Mouse (Mus musculus) heart, embryonic 11.5 days (tissue): ENCODE data around the gene Shisa8. TPM values are rescaled to one million over a fixed set of nuclear protein-coding genes. Genes with fewer than 3 reads are reported as not detected.

ENCODE experiments used
- ATAC-seq: fragments of 200-750 bp; cut with Nextera tagmentation; replicated peaks from 2 replicates; pipeline ENCODE4 v1.8.0; 2017; ENCODE audit warnings: moderate library complexity; ENCODE audit not compliant: insufficient number of reproducible peaks, low FRiP score, low TSS enrichment
- H3K27ac ChIP-seq: fragments of 300-500 bp; sonication (generic); 2 replicates; pipeline ENCODE4 v1.5.1; 2014; ENCODE audit warnings: mild to moderate bottlenecking, low read depth, low read length
- H3K27me3 ChIP-seq: fragments of 300-500 bp; sonication (generic); 2 replicates; pipeline ENCODE4 v1.6.1; 2014; ENCODE audit warnings: mild to moderate bottlenecking, low read length, mixed read lengths; ENCODE audit not compliant: control insufficient read depth, insufficient read depth
- H3K36me3 ChIP-seq: fragments of 300-500 bp; sonication (generic); 2 replicates; pipeline ENCODE4 v1.6.1; 2014; ENCODE audit warnings: mild to moderate bottlenecking, low read length, moderate library complexity, mixed read lengths; ENCODE audit not compliant: control insufficient read depth, insufficient read depth
- H3K4me1 ChIP-seq: fragments of 300-500 bp; sonication (generic); 2 replicates; pipeline ENCODE4 v1.6.1; 2014; ENCODE audit warnings: low read length; ENCODE audit not compliant: control insufficient read depth, insufficient read depth
- H3K4me2 ChIP-seq: fragments of 300-500 bp; sonication (generic); 2 replicates; pipeline ENCODE4 v1.6.1; 2014; ENCODE audit warnings: mild to moderate bottlenecking, moderate library complexity
- H3K4me3 ChIP-seq: fragments of 300-500 bp; sonication (generic); 2 replicates; pipeline ENCODE4 v1.5.1; 2014; ENCODE audit warnings: low read depth, low read length
- H3K9ac ChIP-seq: fragments of 300-500 bp; sonication (generic); 2 replicates; pipeline ENCODE4 v1.6.1; 2014; ENCODE audit warnings: mild to moderate bottlenecking, low read depth, low read length, moderate library complexity
- H3K9me3 ChIP-seq: fragments of 300-500 bp; sonication (generic); replicated peaks from 2 replicates; pipeline ENCODE4 v1.6.1; 2016; ENCODE audit warnings: low read length; ENCODE audit not compliant: control insufficient read depth
- WGBS: fragments of 180-500 bp; shearing (Covaris S2); extraction: QIAGEN DNeasy Blood & Tissue Kit; methylation state at CpG from one replicate; pipeline ENCODE4 v1.1.7; 2014; ENCODE audit not compliant: insufficient replicate concordance; 5-methylcytosine and 5-hydroxymethylcytosine counted together
- polyA plus RNA-seq: library from polyadenylated mRNA; unstranded; fragments of >200 nt; fragmentation: Nextera tagmentation; extraction: Ambion mirVana; gene quantifications from 2 replicates; pipeline ENCODE4 v1.2.1, GENCODE M21; 2014

Gene Shisa8
- polyA plus RNA-seq, 1 experiment from 2014 or later = 0.07 TPM

DNA sequence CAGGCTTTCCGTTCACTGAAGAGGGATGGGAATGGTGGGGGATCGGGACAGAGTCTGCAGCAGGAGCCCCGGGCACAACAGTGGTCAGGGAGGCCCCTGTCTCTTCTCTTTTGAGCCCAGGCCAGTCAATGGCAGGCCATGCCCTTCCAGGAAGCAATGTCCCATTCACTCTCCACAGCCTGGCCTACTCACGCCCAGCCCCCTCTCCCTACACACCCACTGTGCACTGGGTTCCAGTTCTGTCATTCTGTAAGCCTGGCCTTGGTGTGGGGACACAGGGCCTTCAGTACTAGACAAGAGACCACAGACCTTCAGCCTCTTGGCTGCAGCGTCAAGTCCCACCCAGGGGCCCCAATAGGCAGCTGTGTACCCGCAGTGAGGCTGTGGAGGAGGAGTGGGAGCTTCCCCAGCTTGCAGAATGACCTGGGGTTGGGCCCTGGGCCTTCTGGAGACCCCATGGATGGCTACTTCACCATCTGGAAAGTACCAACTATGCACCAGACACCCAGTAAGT is 17.5 kb upstream of the Shisa8 start:
- 62% methylated on average over 6 of the region's 6 CpGs for WGBS
- ATAC-seq = no peak
- peak overlapping the region; percentile 31 for H3K27ac ChIP-seq

DNA sequence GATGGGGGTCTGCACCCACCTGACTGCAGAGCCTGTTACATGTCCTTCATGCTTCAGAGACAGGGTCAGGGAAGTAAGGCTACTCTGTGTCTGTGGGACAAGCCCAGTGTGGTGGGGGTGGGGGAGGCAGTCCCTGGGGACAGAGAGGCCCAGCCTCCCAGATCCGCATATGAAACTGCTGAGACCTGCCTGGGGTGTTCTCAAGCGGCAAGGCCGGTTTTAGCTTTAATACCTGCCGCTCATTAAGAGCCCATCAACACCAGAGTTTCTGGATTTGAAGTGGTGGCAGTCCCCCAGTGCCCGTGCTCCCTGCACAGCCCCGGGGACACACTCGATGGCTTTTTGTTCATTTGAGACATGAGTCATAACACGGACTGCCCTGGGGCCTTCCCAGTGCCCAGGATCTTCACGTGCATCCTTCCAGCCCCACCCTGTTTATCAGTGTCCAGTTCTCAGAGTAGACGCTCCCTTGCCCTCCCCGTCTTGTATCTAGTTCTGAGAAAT is 17.0 kb upstream of the Shisa8 start:
- Histone ChIP-seq H3K27me3 (peaks cover 19% of the 10 kb centered on the region), H3K9ac (no peak overlapping the region), H3K4me3 (no peak overlapping the region), H3K27ac (peak overlapping the region; percentile 57; the same call in 1 of the 2 replicates), H3K4me1 (peaks cover 9% of the 10 kb centered on the region; the same call in 1 of the 2 replicates), H3K9me3 (no peaks in the 10 kb centered on the region), H3K4me2 (peak overlapping the region; percentile 3; the same call in 1 of the 2 replicates), H3K36me3 (no peaks in the 10 kb centered on the region)
- peak; percentile 83 for ATAC-seq
- 37% methylated on average over 11 of the region's 11 CpGs for WGBS

More for the DNA sequence above, 17.5 kb upstream of the Shisa8 start:
- Histone ChIP-seq H3K9ac (no peak overlapping the region), H3K4me1 (0 out of 2 replicates have a peak, but pooled peaks cover 8% of the 10 kb centered on the region), H3K9me3 (no peaks in the 10 kb centered on the region), H3K4me3 (no peak overlapping the region), H3K27me3 (peaks cover 14% of the 10 kb centered on the region), H3K36me3 (no peaks in the 10 kb centered on the region), H3K4me2 (no peak overlapping the region)

DNA sequence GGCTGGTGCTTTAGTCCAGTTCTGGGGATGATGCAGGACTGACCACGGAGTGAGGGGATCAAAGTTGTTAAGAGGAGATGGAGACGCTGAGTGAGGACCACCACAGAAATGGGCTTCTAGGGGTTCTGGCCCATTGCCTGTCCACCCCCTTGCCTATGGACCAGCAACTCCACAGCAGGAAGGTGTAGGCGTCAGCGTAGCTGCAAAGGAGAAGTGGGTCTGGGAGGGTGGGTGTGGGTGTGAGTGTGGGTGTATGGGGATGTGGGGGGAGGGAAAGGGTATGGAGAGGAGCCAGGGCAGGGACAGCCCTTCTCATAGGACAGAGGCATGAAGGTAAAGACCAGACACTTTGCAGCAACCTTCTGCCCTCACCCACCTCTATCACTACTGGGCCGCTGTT is 13.2 kb upstream of the Shisa8 start:
- H3K27me3 ChIP-seq = peaks cover 31% of the 10 kb centered on the region
- no peak for ATAC-seq
- WGBS = 70% methylated on average over 5 of the region's 5 CpGs
- no peak overlapping the region for H3K9ac ChIP-seq
- H3K27ac ChIP-seq = no peak overlapping the region
- no peaks in the 10 kb centered on the region for H3K9me3 ChIP-seq
- no peak overlapping the region for H3K4me3 ChIP-seq
- H3K4me2 ChIP-seq = no peak overlapping the region
- H3K4me1 ChIP-seq = peaks cover 24% of the 10 kb centered on the region
- H3K36me3 ChIP-seq = no peaks in the 10 kb centered on the region

DNA sequence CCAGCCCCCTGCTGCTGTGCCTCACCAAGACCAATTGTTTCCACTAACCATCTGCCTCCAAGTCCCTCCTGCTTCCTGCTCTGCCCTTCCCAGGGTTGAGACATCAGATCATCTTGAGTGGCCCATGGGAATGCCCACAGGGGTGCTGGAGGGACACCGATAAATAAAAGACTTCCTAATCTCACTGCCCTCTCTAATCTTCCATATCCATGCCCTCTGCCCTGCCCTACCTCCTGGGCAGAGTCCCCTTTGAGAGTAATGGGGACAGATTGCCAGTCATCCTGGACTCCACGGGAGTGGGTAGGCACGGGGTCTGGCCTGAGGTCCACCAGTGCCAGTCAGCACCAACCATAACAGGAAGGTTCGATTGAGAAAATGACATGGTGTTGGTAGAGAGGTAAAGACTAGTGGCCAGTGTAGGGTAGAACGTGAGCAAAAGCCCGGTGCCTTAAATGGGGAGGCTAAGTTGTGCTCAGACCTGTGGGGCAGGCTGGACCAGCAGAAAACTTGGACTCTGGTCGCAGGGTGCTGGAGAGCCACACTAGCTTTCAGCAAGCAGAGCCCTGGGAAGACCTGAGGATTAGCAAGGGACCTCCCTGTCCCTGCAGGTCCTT is 12.1 kb upstream of the Shisa8 start:
- Histone ChIP-seq H3K27ac (no peak overlapping the region), H3K9ac (no peak overlapping the region), H3K4me3 (peak overlapping the region; percentile 42), H3K27me3 (peaks cover 31% of the 10 kb centered on the region), H3K4me1 (peaks cover 22% of the 10 kb centered on the region), H3K36me3 (no peaks in the 10 kb centered on the region), H3K9me3 (no peaks in the 10 kb centered on the region), H3K4me2 (peak overlapping the region; percentile 75)
- 28% methylated on average over 7 of the region's 7 CpGs for WGBS
- 0 out of 2 replicates have a peak, but pooled peaks have one; percentile 19 for ATAC-seq

DNA sequence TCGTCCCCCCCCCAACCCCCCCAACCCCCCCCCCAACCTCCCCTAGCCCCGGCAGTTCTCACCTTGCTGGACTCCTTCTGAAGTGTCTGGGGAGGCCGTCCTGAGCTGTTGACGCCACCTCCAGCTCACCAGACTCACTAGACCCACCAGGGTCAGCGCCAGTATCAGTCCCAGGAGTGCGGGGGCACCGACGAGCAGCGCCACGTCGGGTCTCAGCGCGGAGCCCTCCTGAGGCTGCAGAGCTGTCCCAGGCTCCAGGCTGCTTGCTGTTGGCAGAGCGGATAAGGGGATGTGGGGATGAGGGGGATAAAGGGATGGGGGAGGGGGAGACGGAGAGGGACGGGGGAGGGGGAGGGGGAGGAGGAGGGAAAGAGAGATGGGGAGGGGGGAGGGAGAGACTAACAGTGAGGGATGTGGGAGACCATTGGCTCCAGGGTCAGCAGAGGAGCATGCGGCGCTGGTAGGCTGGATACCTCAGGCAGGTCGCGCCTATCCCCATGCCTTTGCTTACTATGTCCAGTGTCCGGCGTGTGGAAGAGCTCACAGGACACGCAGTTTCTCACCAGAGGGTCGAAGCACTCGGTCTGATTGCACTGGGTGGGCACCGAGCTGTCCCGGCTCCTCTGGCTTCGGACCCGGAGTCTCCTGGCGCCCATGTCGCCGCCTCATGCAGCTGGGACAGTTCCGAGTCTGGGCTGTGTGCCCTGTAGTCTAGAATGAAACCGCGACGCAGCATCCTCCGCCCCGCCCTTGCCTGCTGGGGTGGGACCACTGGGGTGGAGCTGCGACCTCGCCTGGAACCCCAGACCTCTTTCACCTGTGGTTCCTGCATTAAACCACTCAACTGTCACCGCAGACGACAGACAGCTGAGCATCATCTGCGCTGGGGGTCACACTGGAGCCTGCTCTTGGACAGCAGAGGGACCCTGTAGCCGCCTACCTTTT is 11.3 kb upstream of the Shisa8 start, which contains the start of gene Tnfrsf13c:
Gene Tnfrsf13c (minus strand): TSS at position 713 of the 945 bp plus-strand sequence.
- H3K27ac ChIP-seq = no peak within 1 kb of the TSS
- under 1% methylated on average over 43 of the region's 44 CpGs for WGBS

GRCm38 (mm10) chr15:82223251-82223650 is 10.6 kb upstream of the Shisa8 start:
- Histone ChIP-seq H3K4me2 (no peak overlapping the region), H3K4me1 (peaks cover 17% of the 10 kb centered on the region), H3K9ac (no peak overlapping the region), H3K27me3 (peaks cover 40% of the 10 kb centered on the region), H3K9me3 (no peaks in the 10 kb centered on the region), H3K27ac (no peak overlapping the region), H3K36me3 (no peaks in the 10 kb centered on the region), H3K4me3 (no peak overlapping the region)
- WGBS = 10% methylated on average over 7 of the region's 7 CpGs
- ATAC-seq = no peak

More for the DNA sequence above, 11.3 kb upstream of the Shisa8 start, which contains the start of gene Tnfrsf13c:
- ATAC-seq = no peak; the same call in 1 of the 2 replicates
- H3K36me3 ChIP-seq = no peaks in the 10 kb centered on the region
- H3K4me1 ChIP-seq = peaks cover 17% of the 10 kb centered on the region
- H3K4me3 ChIP-seq = peak within 1 kb of the TSS; percentile 42
- H3K9ac ChIP-seq = peak within 1 kb of the TSS; percentile 59; the same call in 1 of the 2 replicates
- H3K9me3 ChIP-seq = no peaks in the 10 kb centered on the region
- H3K27me3 ChIP-seq = peaks cover 34% of the 10 kb centered on the region
- H3K4me2 ChIP-seq = peak within 1 kb of the TSS; percentile 75

- 67% methylated on average over 14 of the region's 14 CpGs for WGBS
- no peak overlapping the region for H3K4me3 ChIP-seq
- peaks cover 56% of the 10 kb centered on the region for H3K27me3 ChIP-seq
- no peaks in the 10 kb centered on the region for H3K9me3 ChIP-seq
- H3K4me2 ChIP-seq = no peak overlapping the region
- peaks cover 22% of the 10 kb centered on the region for H3K4me1 ChIP-seq
- no peak overlapping the region for H3K27ac ChIP-seq
- no peak for ATAC-seq
- no peak overlapping the region for H3K9ac ChIP-seq
- no peaks in the 10 kb centered on the region for H3K36me3 ChIP-seq
These were observed 8.7 kb upstream of the Shisa8 start for GRCm38 (mm10) chr15:82221104-82221860.
